Mouse (Mus musculus): ENCODE results near the gene Ifngr2. TPM values are rescaled to one million over a fixed set of nuclear protein-coding genes. Genes with fewer than 3 reads are reported as not detected.

Gene Ifngr2
- polyA plus RNA-seq, 1 experiment from 2014 or later, result 99.9 TPM

DNA sequence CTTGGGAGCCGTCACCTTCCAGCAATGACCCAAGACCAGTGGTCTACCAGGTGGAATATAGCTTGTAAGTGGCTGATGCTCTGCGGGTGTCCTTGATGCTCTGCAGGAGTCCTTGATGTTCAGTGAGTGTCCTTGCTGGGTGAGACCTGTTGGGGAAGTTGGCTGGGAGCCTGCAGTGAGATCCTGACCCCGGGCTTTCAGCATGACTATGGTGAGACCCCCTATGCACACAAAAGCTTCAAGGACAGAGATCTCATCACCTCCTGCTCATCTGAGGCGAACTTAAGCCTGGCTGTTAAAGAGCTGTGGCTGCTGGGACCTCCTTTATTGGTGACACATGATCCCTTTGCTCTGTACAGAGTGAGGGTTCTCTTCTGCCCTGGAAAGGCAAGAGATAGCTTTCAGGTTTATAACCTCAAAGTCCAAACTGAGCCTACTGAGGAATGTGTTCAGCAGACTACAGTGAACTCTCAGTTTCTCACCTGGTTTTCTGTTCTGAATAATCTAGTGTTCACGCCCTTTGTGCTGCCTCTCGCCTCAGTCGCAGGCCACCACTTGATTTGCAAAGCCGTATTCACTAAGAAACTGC is 8.2 kb downstream of the Ifngr2 start:
- no peak overlapping the region for H3K4me3 ChIP-seq (ENCODE audit: low read depth, low read length)
- ATAC-seq (ENCODE audit: low read depth), result no peak
- no peaks in the 10 kb centered on the region for H3K27me3 ChIP-seq (ENCODE audit: control insufficient read depth, insufficient read depth, low read length)
- peaks cover 17% of the 10 kb centered on the region; the same call in 1 of the 2 replicates for H3K36me3 ChIP-seq (ENCODE audit: control insufficient read depth, insufficient read depth, low read length)
- no peak overlapping the region for H3K9ac ChIP-seq (replicated peaks; ENCODE audit: low read depth, low read length)
- H3K9me3 ChIP-seq (ENCODE audit: control insufficient read depth, low read length), result no peaks in the 10 kb centered on the region
- H3K27ac ChIP-seq (ENCODE audit: low read depth, low read length), result no peak overlapping the region
- WGBS, result 88% methylated on average over 8 of the region's 8 CpGs
- H3K4me2 ChIP-seq (ENCODE audit: low read depth, low read length), result no peak overlapping the region
- H3K4me1 ChIP-seq (ENCODE audit: control insufficient read depth, insufficient read depth, low read length), result no peaks in the 10 kb centered on the region; the same call in 1 of the 2 replicates

DNA sequence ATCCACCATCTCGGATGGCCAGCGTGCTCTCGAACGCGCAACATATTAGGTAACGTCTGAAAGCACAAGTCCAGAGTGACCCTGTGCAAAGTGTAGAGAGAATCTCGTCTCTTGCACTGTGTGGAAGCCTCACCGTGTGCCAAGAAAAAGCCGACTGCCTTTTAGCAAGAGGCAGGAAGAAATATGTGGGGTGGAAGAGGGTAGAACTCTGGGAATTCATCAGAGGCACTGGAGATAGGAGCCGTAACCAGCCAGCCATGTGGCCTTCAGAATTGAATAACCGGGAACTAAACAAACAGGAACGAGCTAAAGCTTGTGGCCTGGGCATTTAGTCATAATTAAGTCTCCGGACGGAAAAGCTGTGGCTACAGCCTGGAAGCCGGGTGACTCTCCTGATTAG is 9.8 kb downstream of the Ifngr2 start:
- no peak for ATAC-seq (ENCODE audit: low read depth)
- Histone ChIP-seq H3K9me3 (ENCODE audit: control insufficient read depth, low read length) (no peaks in the 10 kb centered on the region), H3K9ac (replicated peaks; ENCODE audit: low read depth, low read length) (no peak overlapping the region), H3K4me2 (ENCODE audit: low read depth, low read length) (no peak overlapping the region), H3K27me3 (ENCODE audit: control insufficient read depth, insufficient read depth, low read length) (no peaks in the 10 kb centered on the region), H3K27ac (ENCODE audit: low read depth, low read length) (no peak overlapping the region), H3K36me3 (ENCODE audit: control insufficient read depth, insufficient read depth, low read length) (peaks cover 20% of the 10 kb centered on the region; the same call in 1 of the 2 replicates), H3K4me3 (ENCODE audit: low read depth, low read length) (no peak overlapping the region), H3K4me1 (ENCODE audit: control insufficient read depth, insufficient read depth, low read length) (no peaks in the 10 kb centered on the region; the same call in 1 of the 2 replicates)
- 77% methylated on average over 15 of the region's 15 CpGs for WGBS

DNA sequence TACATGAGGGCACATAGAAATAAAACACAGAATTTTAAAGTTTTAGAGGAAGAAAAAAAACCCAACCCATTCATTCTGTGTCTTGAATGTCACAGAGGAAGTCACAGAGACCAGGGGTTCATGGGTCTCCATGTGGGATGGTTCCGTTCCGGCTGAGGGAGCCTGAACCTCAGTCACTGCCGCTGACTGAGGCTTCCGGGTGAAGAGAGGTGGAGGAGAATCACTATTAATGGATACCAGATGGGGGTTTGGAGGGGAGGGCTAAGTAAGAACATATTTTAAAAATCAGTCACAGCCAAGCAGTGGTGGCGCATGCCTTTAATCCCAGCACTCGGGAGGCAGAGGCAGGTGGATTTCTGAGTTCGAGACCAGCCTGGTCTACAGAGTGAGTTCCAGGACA is 10.3 kb downstream of the Ifngr2 start:
- 85% methylated on average over 7 of the region's 7 CpGs for WGBS
- H3K36me3 ChIP-seq (ENCODE audit: control insufficient read depth, insufficient read depth, low read length), result peaks cover 20% of the 10 kb centered on the region; the same call in 1 of the 2 replicates
- no peaks in the 10 kb centered on the region; the same call in 1 of the 2 replicates for H3K4me1 ChIP-seq (ENCODE audit: control insufficient read depth, insufficient read depth, low read length)
- no peak overlapping the region for H3K27ac ChIP-seq (ENCODE audit: low read depth, low read length)
- no peaks in the 10 kb centered on the region for H3K9me3 ChIP-seq (ENCODE audit: control insufficient read depth, low read length)
- no peaks in the 10 kb centered on the region for H3K27me3 ChIP-seq (ENCODE audit: control insufficient read depth, insufficient read depth, low read length)
- H3K4me2 ChIP-seq (ENCODE audit: low read depth, low read length), result no peak overlapping the region
- no peak overlapping the region for H3K9ac ChIP-seq (replicated peaks; ENCODE audit: low read depth, low read length)
- no peak for ATAC-seq (ENCODE audit: low read depth)
- H3K4me3 ChIP-seq (ENCODE audit: low read depth, low read length), result no peak overlapping the region

DNA sequence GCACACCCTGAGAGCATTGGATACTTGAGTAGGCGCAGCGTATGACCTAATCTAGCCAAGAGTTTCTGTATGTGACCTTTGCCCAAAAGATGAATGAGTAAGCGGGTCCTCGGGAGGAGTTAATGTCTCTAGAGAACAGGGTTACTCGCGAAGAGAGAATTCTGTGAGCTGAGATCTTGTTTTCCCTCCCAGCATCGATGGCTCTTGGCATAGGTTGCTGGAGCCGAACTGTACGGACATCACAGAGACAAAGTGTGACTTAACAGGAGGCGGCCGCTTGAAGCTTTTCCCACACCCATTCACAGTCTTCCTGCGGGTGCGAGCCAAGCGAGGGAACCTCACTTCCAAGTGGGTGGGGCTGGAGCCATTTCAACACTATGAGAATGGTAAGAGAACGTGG is 10.8 kb downstream of the Ifngr2 start:
- H3K27me3 ChIP-seq (ENCODE audit: control insufficient read depth, insufficient read depth, low read length), result no peaks in the 10 kb centered on the region
- ATAC-seq (ENCODE audit: low read depth), result no peak
- H3K9ac ChIP-seq (replicated peaks; ENCODE audit: low read depth, low read length), result no peak overlapping the region
- H3K4me2 ChIP-seq (ENCODE audit: low read depth, low read length), result no peak overlapping the region
- peaks cover 20% of the 10 kb centered on the region; the same call in 1 of the 2 replicates for H3K36me3 ChIP-seq (ENCODE audit: control insufficient read depth, insufficient read depth, low read length)
- no peak overlapping the region for H3K4me3 ChIP-seq (ENCODE audit: low read depth, low read length)
- no peaks in the 10 kb centered on the region; the same call in 1 of the 2 replicates for H3K4me1 ChIP-seq (ENCODE audit: control insufficient read depth, insufficient read depth, low read length)
- no peak overlapping the region for H3K27ac ChIP-seq (ENCODE audit: low read depth, low read length)
- no peaks in the 10 kb centered on the region for H3K9me3 ChIP-seq (ENCODE audit: control insufficient read depth, low read length)
- WGBS, result 90% methylated on average over 15 of the region's 15 CpGs

DNA sequence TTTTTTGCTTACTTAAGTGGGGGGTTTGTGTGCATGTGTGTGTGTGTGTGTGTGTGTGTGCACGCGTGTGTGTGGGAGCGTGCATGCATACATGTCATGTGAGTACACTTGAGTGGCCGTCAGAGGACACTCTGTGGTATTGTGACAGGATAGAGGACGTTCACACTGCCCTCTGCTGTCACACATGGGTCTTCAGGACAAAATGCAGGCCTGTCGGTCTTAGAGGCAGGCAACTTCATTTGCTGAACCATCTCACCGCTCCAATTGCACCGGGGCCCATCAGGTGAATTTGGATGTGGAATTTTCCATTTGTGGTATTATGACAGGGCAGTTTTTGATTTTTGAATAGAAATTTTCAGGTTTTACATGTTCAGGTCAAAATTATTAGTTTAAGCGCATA is 14.2 kb downstream of the Ifngr2 start:
- ATAC-seq (ENCODE audit: low read depth), result peak; percentile 81
- peaks cover 14% of the 10 kb centered on the region; the same call in 1 of the 2 replicates for H3K36me3 ChIP-seq (ENCODE audit: control insufficient read depth, insufficient read depth, low read length)
- H3K27ac ChIP-seq (ENCODE audit: low read depth, low read length), result no peak overlapping the region
- no peaks in the 10 kb centered on the region for H3K27me3 ChIP-seq (ENCODE audit: control insufficient read depth, insufficient read depth, low read length)
- H3K9me3 ChIP-seq (ENCODE audit: control insufficient read depth, low read length), result no peaks in the 10 kb centered on the region
- H3K9ac ChIP-seq (replicated peaks; ENCODE audit: low read depth, low read length), result no peak overlapping the region
- no peaks in the 10 kb centered on the region for H3K4me1 ChIP-seq (ENCODE audit: control insufficient read depth, insufficient read depth, low read length)
- 59% methylated on average over 9 of the region's 9 CpGs for WGBS
- H3K4me3 ChIP-seq (ENCODE audit: low read depth, low read length), result no peak overlapping the region
- no peak overlapping the region for H3K4me2 ChIP-seq (ENCODE audit: low read depth, low read length)

- no peaks in the 10 kb centered on the region for H3K9me3 ChIP-seq (ENCODE audit: control insufficient read depth, low read length)
- peaks cover 14% of the 10 kb centered on the region; the same call in 1 of the 2 replicates for H3K36me3 ChIP-seq (ENCODE audit: control insufficient read depth, insufficient read depth, low read length)
- no peaks in the 10 kb centered on the region for H3K27me3 ChIP-seq (ENCODE audit: control insufficient read depth, insufficient read depth, low read length)
- H3K27ac ChIP-seq (ENCODE audit: low read depth, low read length), result no peak overlapping the region
- ATAC-seq (ENCODE audit: low read depth), result no peak
- H3K4me1 ChIP-seq (ENCODE audit: control insufficient read depth, insufficient read depth, low read length), result no peaks in the 10 kb centered on the region
- H3K4me3 ChIP-seq (ENCODE audit: low read depth, low read length), result no peak overlapping the region
- no peak overlapping the region for H3K4me2 ChIP-seq (ENCODE audit: low read depth, low read length)
- no peak overlapping the region for H3K9ac ChIP-seq (replicated peaks; ENCODE audit: low read depth, low read length)
- 80% methylated on average over 38 of the region's 38 CpGs for WGBS
Observed at GRCm38 (mm10) chr16:91561541-91562457, 14.9 kb downstream of the Ifngr2 start.

- 49% methylated on average over 4 of the region's 4 CpGs for WGBS
Observed at GRCm38 (mm10) chr16:91564580-91565291, 17.9 kb downstream of the Ifngr2 start.

GRCm38 (mm10) chr16:91565292-91565951 is 18.6 kb downstream of the Ifngr2 start:
- H3K36me3 ChIP-seq (ENCODE audit: control insufficient read depth, insufficient read depth, low read length), result peaks cover 1% of the 10 kb centered on the region; the same call in 1 of the 2 replicates
- ATAC-seq (ENCODE audit: low read depth), result no peak
- H3K9ac ChIP-seq (replicated peaks; ENCODE audit: low read depth, low read length), result no peak overlapping the region
- no peaks in the 10 kb centered on the region for H3K27me3 ChIP-seq (ENCODE audit: control insufficient read depth, insufficient read depth, low read length)
- no peak overlapping the region for H3K27ac ChIP-seq (ENCODE audit: low read depth, low read length)
- no peaks in the 10 kb centered on the region for H3K4me1 ChIP-seq (ENCODE audit: control insufficient read depth, insufficient read depth, low read length)
- H3K4me2 ChIP-seq (ENCODE audit: low read depth, low read length), result no peak overlapping the region
- H3K4me3 ChIP-seq (ENCODE audit: low read depth, low read length), result no peak overlapping the region
- 69% methylated on average over 9 of the region's 9 CpGs for WGBS
- no peaks in the 10 kb centered on the region for H3K9me3 ChIP-seq (ENCODE audit: control insufficient read depth, low read length)

More at GRCm38 (mm10) chr16:91564580-91565291, 17.9 kb downstream of the Ifngr2 start:
- Histone ChIP-seq H3K4me3 (ENCODE audit: low read depth, low read length) (no peak overlapping the region), H3K4me2 (ENCODE audit: low read depth, low read length) (no peak overlapping the region), H3K27ac (ENCODE audit: low read depth, low read length) (no peak overlapping the region), H3K4me1 (ENCODE audit: control insufficient read depth, insufficient read depth, low read length) (no peaks in the 10 kb centered on the region), H3K36me3 (ENCODE audit: control insufficient read depth, insufficient read depth, low read length) (peaks cover 4% of the 10 kb centered on the region; the same call in 1 of the 2 replicates), H3K27me3 (ENCODE audit: control insufficient read depth, insufficient read depth, low read length) (no peaks in the 10 kb centered on the region), H3K9ac (replicated peaks; ENCODE audit: low read depth, low read length) (no peak overlapping the region), H3K9me3 (ENCODE audit: control insufficient read depth, low read length) (no peaks in the 10 kb centered on the region)
- ATAC-seq (ENCODE audit: low read depth), result no peak
